Mouse (Mus musculus): ENCODE measurements at regions not wholly inside any gene's neighbourhood (a gene's known extent, or its start where the extent isn't known, plus 50 kb on each side); places are given as distances from the start of the nearest gene placed in this dataset.

- no peak for TF ChIP-seq EP300 (IDR thresholded peaks at IDR 0.05; ENCODE audit: low read length)
- TF ChIP-seq POLR2A (IDR thresholded peaks at IDR 0.05; ENCODE audit: low read depth, low read length) = no peak
- TF ChIP-seq KAT2A (IDR thresholded peaks at IDR 0.05; ENCODE audit: insufficient replicate concordance, low read length) = no peak
- TF ChIP-seq MAFK (IDR thresholded peaks at IDR 0.05; ENCODE audit: insufficient replicate concordance, low read length) = no peak
- no peak for TF ChIP-seq ZC3H11A (IDR thresholded peaks at IDR 0.05; ENCODE audit: low read depth, low read length)
- no peak for TF ChIP-seq CHD2 (IDR thresholded peaks at IDR 0.05; ENCODE audit: low read length)
- no peak for TF ChIP-seq ELF1 (IDR thresholded peaks at IDR 0.05; ENCODE audit: low read depth, low read length)
Measured at GRCm38 (mm10) chr15:97471476-97471875, 224.4 kb upstream of the Amigo2 start.
